Mouse (Mus musculus) intestine, embryonic 16.5 days (tissue): Measurements from ENCODE around the gene Tlx3. TPM values are rescaled to one million over a fixed set of nuclear protein-coding genes. Genes with fewer than 3 reads are reported as not detected.

Source experiments
- ATAC-seq: fragments of 200-750 bp; cut with Nextera tagmentation; 2 replicates; pipeline ENCODE4 v1.8.0; 2017; ENCODE audit warnings: moderate TSS enrichment, moderate library complexity
- H3K27ac ChIP-seq: fragments of 300-500 bp; sonication (generic); 2 replicates; pipeline ENCODE4 v1.5.1; 2014; ENCODE audit warnings: mild to moderate bottlenecking, low read length
- H3K27me3 ChIP-seq: fragments of 300-500 bp; sonication (generic); replicated peaks from 2 replicates; pipeline ENCODE4 v1.6.1; 2014; ENCODE audit warnings: low read length, control low read depth, mixed read lengths; ENCODE audit not compliant: control insufficient read depth, insufficient read depth
- H3K36me3 ChIP-seq: fragments of 300-500 bp; sonication (generic); 2 replicates; pipeline ENCODE4 v1.6.1; 2014; ENCODE audit warnings: low read length, control low read depth; ENCODE audit not compliant: control insufficient read depth, insufficient read depth
- H3K4me1 ChIP-seq: fragments of 300-500 bp; sonication (generic); 2 replicates; pipeline ENCODE4 v1.6.1; 2014; ENCODE audit warnings: low read length, control low read depth, mixed read lengths; ENCODE audit not compliant: control insufficient read depth, insufficient read depth
- H3K4me2 ChIP-seq: fragments of 300-500 bp; sonication (generic); 2 replicates; pipeline ENCODE4 v1.6.1; 2014; ENCODE audit warnings: low read depth, low read length, control low read depth
- H3K4me3 ChIP-seq: fragments of 300-500 bp; sonication (generic); 2 replicates; pipeline ENCODE4 v1.5.1; 2014; ENCODE audit warnings: mild to moderate bottlenecking, low read length
- H3K9ac ChIP-seq: fragments of 300-500 bp; sonication (generic); 2 replicates; pipeline ENCODE4 v1.6.1; 2014; ENCODE audit warnings: low read depth, low read length
- H3K9me3 ChIP-seq: fragments of 300-500 bp; sonication (generic); 2 replicates; pipeline ENCODE4 v1.6.1; 2016; ENCODE audit warnings: low read length, control low read depth; ENCODE audit not compliant: control insufficient read depth
- WGBS: fragments of 180-500 bp; shearing (Covaris S2); extraction: QIAGEN DNeasy Blood & Tissue Kit; methylation state at CpG from one replicate; pipeline ENCODE4 v1.1.7; 2014; 5-methylcytosine and 5-hydroxymethylcytosine counted together
- polyA plus RNA-seq: library from polyadenylated mRNA; unstranded; fragments of >200 nt; fragmentation: Nextera tagmentation; extraction: Ambion mirVana; gene quantifications from 2 replicates; pipeline ENCODE4 v1.2.1, GENCODE M21; 2015

Gene Tlx3
- polyA plus RNA-seq, 1 experiment from 2014 or later = not detected

DNA sequence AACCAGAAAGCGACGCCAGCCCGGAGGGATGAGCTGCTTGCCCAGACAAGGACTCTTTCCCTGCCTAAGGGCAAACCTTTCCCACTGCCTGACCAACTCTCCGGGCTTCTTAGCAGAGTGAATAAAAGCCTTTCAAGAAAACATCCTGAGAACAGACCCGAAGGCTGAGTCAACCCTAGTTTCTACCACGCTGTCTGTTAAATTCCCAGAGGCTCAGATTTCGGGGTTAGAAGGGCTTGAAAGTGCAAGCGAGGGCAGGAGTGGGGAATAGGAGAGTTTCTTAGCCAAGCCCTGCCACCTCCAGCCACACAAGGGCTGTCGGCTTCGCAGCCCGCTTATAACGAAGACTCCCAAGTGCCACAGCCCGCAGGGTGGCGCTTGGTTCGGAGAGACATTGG lies 4.3 kb downstream of the Tlx3 start:
- 2% methylated on average over 15 of the region's 15 CpGs for WGBS
- Histone ChIP-seq H3K27ac (no peak overlapping the region), H3K9me3 (no peaks in the 10 kb centered on the region), H3K9ac (no peak overlapping the region), H3K36me3 (no peaks in the 10 kb centered on the region), H3K4me2 (no peak overlapping the region), H3K27me3 (peaks cover 92% of the 10 kb centered on the region), H3K4me3 (no peak overlapping the region), H3K4me1 (peaks cover 25% of the 10 kb centered on the region)
- no peak for ATAC-seq

DNA sequence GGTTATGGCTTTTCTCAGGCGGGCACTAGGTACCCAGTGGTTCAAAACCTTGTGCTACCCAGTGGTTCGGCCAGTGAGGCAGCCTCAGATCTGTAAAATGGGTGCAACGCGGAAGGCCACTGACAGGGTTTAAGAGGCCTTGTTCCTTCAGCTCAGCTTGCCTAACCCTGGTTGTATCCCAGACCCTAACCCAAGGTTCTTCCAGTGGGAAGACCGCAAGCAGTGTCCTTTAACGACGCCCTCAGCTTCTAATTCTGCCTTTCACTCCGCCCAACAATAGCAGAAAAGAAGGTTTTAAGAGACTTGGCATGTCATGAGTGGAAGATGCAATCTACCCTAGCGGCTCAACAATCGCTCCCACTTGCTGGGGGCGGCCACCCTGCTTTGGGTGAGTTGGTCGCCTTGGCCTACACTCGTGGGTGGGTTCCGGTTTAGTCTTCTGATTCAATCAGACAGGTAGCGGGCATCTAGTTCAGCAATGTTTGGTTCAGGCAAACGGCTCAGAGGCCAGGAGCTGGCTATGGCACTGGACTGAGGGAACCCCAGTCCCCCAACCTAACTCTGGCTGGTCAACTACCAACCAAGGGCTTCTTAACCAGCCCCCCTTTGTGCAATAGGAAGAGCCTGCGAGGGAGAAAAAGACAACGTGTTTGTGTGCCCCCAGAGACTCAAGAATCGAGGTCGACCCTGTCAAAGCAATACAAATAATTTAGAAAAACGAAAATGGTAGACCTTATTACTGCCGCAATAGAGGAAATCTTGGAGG lies 4.9 kb downstream of the Tlx3 start:
- H3K27me3 ChIP-seq = peaks cover 91% of the 10 kb centered on the region
- H3K4me3 ChIP-seq = no peak overlapping the region
- H3K9me3 ChIP-seq = no peaks in the 10 kb centered on the region
- no peak overlapping the region for H3K9ac ChIP-seq
- H3K4me2 ChIP-seq = no peak overlapping the region
- H3K36me3 ChIP-seq = no peaks in the 10 kb centered on the region
- peaks cover 23% of the 10 kb centered on the region for H3K4me1 ChIP-seq
- H3K27ac ChIP-seq = no peak overlapping the region
- no peak for ATAC-seq
- 20% methylated on average over 22 of the region's 22 CpGs for WGBS

DNA sequence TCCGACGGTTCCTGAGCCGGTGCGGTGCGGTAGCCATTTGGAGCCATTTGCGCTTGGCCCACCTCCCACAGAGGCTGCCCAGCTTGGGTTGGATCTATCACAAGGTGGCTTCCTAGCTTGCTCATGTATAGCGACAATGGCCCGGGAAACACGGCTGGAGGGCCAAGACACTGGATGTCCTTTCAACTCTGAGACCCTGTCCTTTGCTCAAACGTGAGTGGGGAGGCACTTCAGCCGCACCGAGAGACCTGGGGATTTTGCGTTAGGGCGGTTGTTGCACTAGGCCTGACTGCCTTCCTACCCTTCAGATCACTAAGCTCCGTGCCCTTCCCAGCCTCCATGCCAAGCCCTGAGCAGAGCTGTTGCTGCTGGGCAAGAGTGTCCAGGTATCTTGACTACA lies 5.7 kb downstream of the Tlx3 start:
- Histone ChIP-seq H3K9ac (no peak overlapping the region), H3K9me3 (no peaks in the 10 kb centered on the region), H3K27me3 (peaks cover 92% of the 10 kb centered on the region), H3K27ac (no peak overlapping the region), H3K4me1 (peaks cover 15% of the 10 kb centered on the region), H3K36me3 (no peaks in the 10 kb centered on the region), H3K4me2 (no peak overlapping the region), H3K4me3 (no peak overlapping the region)
- 21% methylated on average over 15 of the region's 15 CpGs for WGBS
- no peak for ATAC-seq

DNA sequence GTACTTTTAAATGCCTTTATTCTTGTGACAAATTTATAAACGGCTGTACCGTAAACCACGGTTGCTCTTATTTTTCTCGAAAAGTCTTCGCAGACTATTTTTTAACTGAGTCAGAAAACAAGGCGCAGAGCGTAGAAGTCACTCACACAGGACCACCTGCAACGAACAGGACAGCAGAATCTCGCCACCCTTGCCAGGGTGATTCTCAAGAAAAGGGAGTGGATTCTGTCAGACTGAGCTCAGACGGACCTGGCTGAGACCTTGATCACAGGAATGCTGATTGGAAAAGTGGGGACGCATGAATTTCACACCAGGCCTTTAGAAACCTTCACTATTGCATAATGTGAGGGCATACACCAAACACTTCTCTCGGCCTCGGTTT lies 6.3 kb downstream of the Tlx3 start:
- no peaks in the 10 kb centered on the region for H3K36me3 ChIP-seq
- H3K4me1 ChIP-seq = peaks cover 14% of the 10 kb centered on the region
- no peak overlapping the region for H3K4me3 ChIP-seq
- no peak for ATAC-seq
- H3K9me3 ChIP-seq = no peaks in the 10 kb centered on the region
- H3K27ac ChIP-seq = no peak overlapping the region
- H3K4me2 ChIP-seq = no peak overlapping the region
- H3K27me3 ChIP-seq = peaks cover 86% of the 10 kb centered on the region
- 27% methylated on average over 13 of the region's 13 CpGs for WGBS
- H3K9ac ChIP-seq = no peak overlapping the region

DNA sequence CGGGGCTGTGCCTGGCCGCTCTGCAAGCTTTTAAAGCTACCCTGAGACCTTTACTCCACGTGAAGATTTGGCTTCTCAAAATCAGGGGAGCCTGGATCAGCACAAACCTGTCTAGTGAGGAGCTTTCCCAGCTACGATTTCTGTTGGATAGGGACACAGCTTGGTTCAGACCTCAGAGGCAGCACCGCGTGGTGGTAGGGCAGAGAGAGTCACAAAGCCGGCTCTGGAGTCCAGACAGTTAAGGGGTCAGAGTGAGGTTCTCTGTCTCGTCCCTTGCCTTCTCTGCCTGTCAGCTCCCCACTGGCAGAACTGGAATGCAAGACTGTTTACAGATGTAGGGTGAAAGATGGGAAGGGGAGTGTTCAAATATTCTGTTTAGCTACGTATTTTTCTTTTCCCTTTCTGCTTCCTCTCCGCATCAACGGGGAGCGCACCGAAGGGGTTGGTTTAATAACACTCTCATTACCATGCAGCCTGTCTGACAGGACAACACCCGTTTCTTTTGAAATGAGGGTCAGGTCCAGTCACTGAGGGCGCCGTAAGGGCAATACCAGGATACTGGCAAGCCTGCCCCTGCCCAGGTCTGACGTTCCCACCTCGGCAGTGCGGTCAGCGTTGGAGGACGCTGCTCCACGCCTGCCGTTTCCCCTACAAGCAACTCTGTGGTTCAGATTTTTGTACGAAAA lies 6.8 kb downstream of the Tlx3 start:
- Histone ChIP-seq H3K9ac (no peak overlapping the region), H3K4me1 (peaks cover 14% of the 10 kb centered on the region), H3K27me3 (peaks cover 84% of the 10 kb centered on the region), H3K4me2 (no peak overlapping the region), H3K36me3 (no peaks in the 10 kb centered on the region), H3K9me3 (no peaks in the 10 kb centered on the region), H3K27ac (no peak overlapping the region), H3K4me3 (no peak overlapping the region)
- ATAC-seq = no peak
- WGBS = 8% methylated on average over 24 of the region's 24 CpGs

DNA sequence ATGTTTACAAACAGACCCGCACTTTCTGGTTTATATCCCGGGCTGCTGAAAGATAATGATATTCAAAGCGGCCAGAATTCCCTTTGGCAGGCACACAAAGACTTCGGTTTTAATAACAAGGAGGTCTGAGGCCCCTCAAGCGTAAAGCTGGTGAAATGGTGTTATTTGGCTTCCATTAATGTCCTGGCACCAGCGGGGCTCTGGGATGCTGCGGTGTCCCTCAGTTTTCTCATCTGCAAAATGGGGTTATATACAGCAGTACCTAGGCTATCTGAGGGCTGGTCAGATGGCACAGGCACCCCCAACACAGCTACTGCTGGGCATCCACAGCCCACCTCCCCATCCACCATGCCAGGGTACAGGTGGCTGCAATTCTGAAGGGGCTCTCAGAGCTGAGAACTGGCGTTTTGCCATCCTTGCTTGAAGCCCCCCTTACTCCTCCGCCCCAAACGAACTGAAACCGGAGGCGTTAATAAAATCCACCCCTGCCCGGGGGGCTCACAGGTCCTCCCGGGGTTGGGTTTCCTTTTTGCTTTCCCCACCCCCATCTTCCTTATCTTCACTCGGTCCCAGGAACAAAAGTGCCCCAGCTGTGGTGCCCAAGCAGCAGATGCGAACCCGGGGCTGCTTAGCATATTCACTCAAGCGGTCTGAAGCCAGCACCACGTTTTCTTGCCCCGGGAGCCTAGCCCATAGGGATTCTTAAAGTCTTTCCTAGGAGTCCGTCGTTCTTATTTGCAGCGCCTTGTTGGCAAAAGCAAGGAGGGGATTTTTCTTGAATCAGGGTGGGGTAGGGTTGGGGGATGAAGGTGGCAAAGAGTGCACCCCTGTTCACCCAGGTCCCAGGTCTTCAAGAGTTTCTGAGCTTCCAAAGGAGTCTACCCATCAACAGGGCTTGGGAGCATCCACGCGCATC lies 7.6 kb downstream of the Tlx3 start:
- H3K27me3 ChIP-seq = peaks cover 81% of the 10 kb centered on the region
- H3K4me3 ChIP-seq = no peak overlapping the region
- H3K4me1 ChIP-seq = peaks cover 6% of the 10 kb centered on the region
- H3K9me3 ChIP-seq = no peaks in the 10 kb centered on the region
- H3K9ac ChIP-seq = no peak overlapping the region
- WGBS = 6% methylated on average over 25 of the region's 25 CpGs
- no peak overlapping the region for H3K27ac ChIP-seq
- no peak overlapping the region for H3K4me2 ChIP-seq
- H3K36me3 ChIP-seq = no peaks in the 10 kb centered on the region
- no peak for ATAC-seq

DNA sequence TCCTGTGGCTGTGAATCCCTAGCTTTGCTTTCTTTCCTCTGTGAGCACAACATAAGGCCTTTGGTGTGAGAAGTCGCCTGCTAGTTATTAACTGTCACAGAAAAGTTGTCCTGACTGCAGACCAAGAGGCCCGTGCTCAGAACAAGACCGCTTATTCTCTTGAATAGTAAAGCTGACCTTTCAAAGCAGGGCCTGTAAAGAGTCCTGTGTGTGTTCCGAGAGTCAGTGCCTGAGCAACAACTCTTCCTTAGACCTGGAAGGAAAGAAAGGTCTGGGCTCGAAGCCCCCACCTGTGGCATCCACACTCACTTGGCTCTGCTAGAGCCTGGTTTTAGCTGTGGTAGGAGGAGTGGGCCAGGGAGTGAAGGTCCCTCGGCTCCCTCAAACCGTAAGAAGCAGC lies 8.3 kb downstream of the Tlx3 start:
- no peak overlapping the region for H3K9ac ChIP-seq
- no peaks in the 10 kb centered on the region for H3K9me3 ChIP-seq
- 25% methylated on average over 7 of the region's 7 CpGs for WGBS
- no peaks in the 10 kb centered on the region for H3K36me3 ChIP-seq
- peaks cover 74% of the 10 kb centered on the region for H3K27me3 ChIP-seq
- ATAC-seq = no peak
- H3K4me2 ChIP-seq = no peak overlapping the region
- no peaks in the 10 kb centered on the region for H3K4me1 ChIP-seq
- no peak overlapping the region for H3K27ac ChIP-seq
- no peak overlapping the region for H3K4me3 ChIP-seq

DNA sequence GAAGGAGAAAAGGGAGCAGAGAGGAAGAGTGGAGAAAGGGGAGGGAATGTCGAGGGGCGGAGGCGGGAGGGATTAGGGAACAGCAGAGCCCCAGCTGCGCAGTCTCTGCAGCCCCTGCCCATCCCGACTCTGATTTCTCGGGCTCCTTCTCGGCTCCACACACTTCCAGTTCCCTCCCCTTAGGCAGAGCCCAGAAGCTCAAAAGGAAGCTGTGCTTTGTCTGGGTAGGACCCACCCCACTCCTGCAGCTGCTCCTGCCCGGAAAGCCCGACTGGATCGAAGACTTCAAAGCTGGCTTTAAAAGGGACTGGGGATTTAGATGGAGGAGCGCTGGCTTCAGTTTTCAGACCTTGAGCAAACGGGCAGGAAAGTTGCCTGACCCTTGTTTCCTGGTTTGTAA lies 9.7 kb downstream of the Tlx3 start:
- ATAC-seq = no peak
- H3K4me1 ChIP-seq = no peaks in the 10 kb centered on the region
- H3K4me3 ChIP-seq = no peak overlapping the region
- WGBS = 2% methylated on average over 10 of the region's 12 CpGs
- no peak overlapping the region for H3K27ac ChIP-seq
- peaks cover 61% of the 10 kb centered on the region for H3K27me3 ChIP-seq
- no peaks in the 10 kb centered on the region for H3K36me3 ChIP-seq
- H3K9ac ChIP-seq = no peak overlapping the region
- no peaks in the 10 kb centered on the region for H3K9me3 ChIP-seq
- H3K4me2 ChIP-seq = no peak overlapping the region

DNA sequence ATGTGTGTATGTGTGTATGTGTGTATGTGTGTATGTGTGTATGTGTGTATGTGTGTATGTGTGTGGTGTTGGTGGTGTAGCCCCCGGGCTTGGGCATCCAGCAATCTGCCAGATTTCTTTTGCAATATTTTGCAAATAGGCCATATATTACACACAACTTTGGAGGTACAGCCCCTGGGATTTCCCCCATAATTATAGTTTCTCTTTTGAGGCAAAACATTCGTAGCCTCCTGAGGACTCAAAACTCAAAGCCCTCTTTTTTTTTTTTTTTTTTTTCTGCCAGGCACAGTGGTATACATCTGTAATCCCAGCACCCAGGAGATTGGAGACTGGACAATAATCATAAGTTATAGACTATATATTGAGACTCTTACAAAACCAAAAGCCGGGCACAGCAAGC lies 21.6 kb downstream of the Tlx3 start:
- 82% methylated on average over 3 of the region's 3 CpGs for WGBS
- Histone ChIP-seq H3K9ac (no peak overlapping the region), H3K27ac (no peak overlapping the region), H3K4me2 (no peak overlapping the region), H3K27me3 (0 out of 2 replicates have a peak, but pooled peaks cover 8% of the 10 kb centered on the region), H3K36me3 (no peaks in the 10 kb centered on the region), H3K4me1 (no peaks in the 10 kb centered on the region), H3K9me3 (no peaks in the 10 kb centered on the region), H3K4me3 (no peak overlapping the region)
- no peak for ATAC-seq
